Mouse (Mus musculus) CD4-positive, CD25-positive, alpha-beta regulatory T cell, adult 9 weeks (primary cell): ENCODE measurements around the gene Nudt3. TPM values are rescaled to one million over a fixed set of nuclear protein-coding genes. Genes with fewer than 3 reads are reported as not detected.

Source experiments
- polyA plus RNA-seq: library from polyadenylated mRNA; unstranded; fragments of 100-300 nt; shearing (Covaris generic); gene quantifications from one replicate; pipeline ENCODE4 v1.2.1, GENCODE M21; 2017

Nudt3 gene
- 9.5 TPM for polyA plus RNA-seq

DNA sequence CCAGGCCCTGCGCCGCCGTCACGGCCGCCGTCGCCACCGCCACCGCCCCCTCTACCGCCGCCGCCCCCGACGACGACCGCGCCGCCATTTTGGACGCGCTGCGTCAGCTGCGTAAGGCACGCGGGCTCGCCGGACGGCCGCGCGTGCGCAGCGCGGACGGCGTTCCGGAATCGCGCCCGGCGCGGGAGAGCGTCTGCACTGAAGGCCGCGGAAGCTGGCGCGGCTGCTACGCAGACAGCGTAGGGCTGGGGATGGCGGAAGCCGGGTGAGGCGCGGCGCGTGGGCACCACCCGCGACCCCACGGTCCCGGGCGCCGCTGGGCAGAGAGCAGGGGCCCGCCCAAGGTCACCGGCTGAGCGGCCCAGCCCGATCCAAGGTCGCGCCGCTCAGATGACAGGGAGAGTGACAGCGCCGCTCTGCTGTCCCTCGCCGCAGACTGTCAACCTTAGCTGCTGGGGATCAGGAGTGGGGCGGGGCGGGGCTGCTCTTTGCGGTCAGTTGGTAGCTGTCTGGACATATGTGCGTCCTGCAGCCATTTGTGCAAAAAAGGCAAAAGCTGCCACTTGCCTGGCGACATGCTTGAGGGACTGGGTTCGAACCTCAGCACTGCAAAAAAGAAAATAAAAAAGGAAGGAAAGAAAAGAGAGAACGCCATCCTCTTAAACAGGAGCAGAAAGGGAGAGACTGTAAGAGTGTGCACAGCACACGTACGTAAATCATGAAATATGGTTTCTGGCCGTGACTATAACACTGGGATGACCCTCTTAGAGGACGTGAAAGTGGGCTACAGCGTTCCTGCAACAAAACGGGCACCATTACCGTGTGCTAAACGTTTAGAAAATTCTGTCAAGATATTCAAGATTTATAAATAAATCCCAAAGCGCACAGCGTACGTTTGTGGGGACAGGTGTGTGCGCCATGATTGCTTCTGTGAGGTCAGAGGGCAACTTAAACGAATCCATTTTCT, at the start of gene Nudt3:
Gene Nudt3 (minus strand): TSS at position 136 of the 967 bp plus-strand sequence.

DNA sequence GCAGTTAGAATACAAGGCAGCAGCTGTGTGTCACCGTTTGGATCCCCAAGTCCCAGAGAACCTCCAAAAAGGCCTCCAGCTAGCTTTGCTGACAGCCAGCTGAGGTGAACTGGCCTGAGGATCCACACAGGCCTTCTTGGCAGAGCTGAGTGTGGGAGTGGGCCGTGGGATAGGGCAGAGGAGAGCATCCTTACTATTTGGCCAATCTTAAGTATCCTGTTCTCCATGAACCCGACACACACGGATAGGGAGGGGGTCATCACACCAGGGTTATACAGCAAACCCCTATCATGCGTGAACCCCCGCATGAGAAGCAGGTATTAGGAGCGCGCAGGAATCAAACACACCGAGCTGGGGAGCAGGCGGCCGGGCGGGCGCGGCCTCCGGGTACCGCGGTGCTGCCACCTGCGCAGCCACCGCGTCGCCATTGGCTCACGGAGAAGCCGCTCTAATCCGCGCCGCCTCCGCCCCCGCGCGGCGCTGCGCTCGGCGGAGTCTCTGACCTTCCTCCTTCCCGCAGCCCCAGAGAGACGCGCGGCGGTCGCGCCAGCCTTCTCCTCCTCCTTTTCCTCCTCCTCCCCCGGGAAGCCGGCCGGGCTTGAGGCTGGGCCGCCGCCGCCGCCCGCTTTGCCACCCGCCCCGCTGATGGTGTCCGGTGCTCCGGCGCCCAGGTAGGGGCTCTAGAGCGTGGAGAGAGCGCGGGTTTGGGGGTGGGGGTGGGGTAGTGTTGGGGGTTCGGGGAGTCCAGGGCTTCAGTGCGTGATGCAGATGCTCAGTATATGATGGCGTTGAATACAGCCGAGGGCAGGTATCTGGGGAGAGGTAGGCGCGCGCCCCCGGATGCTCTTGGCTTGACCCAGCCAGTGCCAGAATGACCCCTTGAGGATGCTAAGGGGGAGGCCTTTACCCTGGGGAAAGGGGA, 32.1 kb upstream of the Nudt3 start, which contains the start of gene Pacsin1:
Gene Pacsin1 (plus strand): TSS at position 421 of the 922 bp plus-strand sequence.

DNA sequence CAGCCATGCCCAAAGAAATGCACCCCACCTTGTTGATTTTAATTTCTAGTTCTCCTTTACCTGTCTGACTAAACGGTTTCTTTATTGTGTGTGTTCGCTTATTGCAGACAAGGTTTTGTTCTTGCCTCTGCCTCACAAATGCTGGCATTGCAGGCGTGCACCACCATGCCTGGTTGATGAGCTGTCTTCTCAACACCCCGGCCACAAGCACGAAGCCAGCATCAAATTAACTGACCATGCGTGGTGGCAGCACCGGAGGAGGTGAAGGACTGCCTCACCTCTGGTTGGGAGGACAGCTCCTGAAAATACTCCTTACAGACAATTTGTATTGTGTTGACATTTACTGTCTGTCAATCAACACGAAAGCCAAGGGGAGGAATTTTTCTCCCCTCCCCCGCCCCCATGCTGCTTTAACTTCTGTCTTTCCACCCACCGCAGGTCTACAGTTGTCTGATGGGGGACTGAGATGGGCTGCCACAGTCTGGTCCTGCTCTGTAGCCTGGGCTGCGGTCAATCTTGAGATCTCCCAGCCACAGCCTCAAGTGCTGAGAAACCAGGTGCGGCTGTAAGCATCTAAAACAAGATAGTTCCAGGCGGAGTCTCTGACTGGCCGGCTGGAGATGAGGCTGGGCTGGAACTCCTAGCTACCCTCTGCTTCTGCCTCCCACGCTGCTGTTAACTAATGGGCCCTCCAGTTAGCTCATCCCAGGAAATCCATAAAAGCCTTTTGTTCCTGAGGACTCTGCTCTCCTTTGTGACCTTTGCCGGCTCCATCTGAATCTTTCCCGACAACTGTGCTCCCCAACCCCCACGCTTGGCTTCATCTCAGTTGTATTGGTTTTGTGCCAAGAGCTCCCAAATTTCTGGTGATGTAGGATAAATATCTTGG, 13.1 kb upstream of the Nudt3 start, which contains the start of gene Rps10:
Gene Rps10 (minus strand): TSS at position 538 of the 889 bp plus-strand sequence.

DNA sequence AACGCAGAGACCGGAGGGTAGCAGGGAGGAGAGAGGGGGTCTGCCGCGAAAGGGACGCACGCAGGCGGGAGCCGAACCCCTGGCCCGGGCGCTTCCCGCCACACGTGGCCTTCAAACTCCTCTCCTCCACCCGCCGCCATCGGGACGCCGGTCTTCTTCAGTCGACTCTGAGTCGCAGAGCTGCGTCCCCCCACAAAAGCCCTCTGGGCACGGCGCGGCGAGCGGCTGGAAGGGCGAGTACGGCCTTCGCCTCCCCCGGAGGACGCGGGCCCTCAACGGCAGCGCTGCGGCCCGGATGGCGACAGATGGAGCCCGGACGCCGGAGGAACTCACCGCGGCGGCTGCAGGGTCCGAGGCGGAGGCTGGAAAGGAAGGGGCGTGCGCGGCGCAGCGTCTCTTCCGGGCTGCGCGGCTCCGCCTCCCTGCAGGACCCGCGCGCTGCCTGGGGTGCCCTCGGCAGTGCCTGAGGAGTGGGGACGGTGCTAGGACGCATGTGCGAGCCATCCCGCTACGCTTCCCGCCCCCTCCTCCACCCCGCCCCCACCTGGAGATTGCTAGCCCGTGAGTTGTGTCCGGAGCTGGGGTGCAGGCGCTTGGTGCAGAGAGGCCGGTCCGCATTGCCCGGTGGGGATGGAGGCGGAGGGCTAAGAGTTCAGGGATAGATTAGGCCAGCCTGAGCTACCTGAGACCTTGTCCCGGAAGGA, 11.7 kb upstream of the Nudt3 start, which contains the start of gene RPS10-NUDT3:
Gene RPS10-NUDT3 (minus strand): TSS at position 352 of the 704 bp plus-strand sequence.

DNA sequence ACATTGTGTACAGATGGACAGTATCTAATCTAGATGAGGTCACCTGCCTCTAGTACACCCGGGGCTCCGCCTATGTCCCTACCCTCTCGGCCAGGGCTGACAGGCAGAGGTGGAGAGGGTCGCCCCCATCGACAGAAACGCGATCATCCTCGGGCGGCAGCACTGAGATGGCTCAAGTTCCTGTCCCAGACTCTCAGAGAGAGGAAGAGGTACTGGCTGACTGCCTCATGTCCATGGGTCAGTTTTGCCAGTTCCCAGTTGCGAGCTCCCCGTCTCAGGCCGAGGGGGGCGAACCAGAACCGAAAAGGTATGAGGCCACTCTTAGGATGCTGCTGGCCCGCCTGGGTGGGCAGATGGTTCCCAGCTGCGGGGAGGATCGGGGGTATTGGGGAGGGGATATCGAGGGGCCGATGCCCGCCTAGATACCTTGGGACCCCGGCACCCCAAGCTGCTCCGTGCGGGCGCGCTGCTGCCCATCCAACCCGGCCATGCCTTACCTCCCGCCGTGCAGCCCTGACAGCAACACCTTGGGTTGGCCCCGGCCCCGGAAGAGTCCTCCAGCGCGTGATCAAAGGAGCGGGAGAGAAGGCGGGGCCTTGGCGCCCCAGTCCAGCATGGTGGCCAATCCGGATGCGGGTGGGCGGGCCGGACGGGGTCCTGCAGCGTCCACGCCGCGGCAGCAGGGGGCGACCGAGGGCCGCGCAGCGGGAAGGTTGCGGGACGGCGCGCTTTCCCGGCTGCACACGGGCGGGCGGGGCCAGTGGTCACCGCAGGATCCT, 57.9 kb downstream of the Nudt3 start, which contains the start of gene AI413582:
Gene AI413582 (minus strand): TSS at position 594 of the 779 bp plus-strand sequence.

DNA sequence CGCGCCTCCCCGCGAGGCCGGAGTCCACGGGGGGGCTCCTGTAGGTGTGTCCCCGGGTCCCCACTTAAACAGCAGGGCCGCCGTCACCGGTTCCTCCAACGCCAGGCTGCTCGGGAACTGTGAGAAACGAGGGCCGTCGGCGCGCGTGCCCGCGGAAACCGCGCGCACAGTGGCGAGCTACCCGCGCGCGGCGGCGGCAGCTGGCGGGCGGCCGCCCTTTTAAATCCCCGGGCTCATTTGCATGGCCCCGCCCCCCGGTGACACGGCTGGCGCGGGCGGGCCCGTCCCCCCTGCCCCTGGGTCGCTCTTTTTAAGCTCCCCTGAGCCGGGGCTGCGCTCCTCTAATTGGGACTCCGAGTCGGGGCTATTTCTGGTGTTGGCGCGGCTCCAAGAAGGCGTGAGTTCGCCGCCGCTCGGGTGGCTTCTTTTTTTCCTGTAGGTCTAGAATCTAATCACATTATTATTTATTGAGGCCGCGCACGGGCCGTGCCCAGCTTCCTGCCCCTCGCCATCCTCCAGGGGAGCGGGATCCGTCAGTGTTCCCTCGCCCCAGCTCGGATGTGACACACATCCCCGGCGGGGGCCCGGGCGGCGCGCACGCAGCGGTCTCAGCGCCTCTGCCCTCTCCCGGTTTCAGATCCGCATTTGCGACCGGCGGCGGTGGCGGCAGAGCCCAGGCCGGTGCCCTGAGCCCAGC, 66.8 kb downstream of the Nudt3 start, which contains the start of gene Hmga1:
Gene Hmga1 (plus strand): TSS at position 183 of the 697 bp plus-strand sequence.

Other genes with a start within 250 kb of the Nudt3 start
- not detected for gene Grm4, start 102.1 kb downstream of the Nudt3 start, polyA plus RNA-seq
- 88.2 TPM for gene Hmga1, start 67.0 kb downstream of the Nudt3 start, polyA plus RNA-seq
- 201 TPM for gene AI413582, start 57.7 kb downstream of the Nudt3 start, polyA plus RNA-seq
- not detected for gene RPS10-NUDT3, start 11.7 kb upstream of the Nudt3 start, polyA plus RNA-seq
- gene Rps10, start 13.2 kb upstream of the Nudt3 start, polyA plus RNA-seq = 1,649 TPM
- 44.4 TPM for gene Pacsin1, start 32.0 kb upstream of the Nudt3 start, polyA plus RNA-seq
- not detected for gene Spdef, start 105.5 kb upstream of the Nudt3 start, polyA plus RNA-seq
- gene D17Wsu92e, start 197.2 kb upstream of the Nudt3 start, polyA plus RNA-seq = 6.2 TPM
- gene Snrpc, start 214.7 kb upstream of the Nudt3 start, polyA plus RNA-seq = 224 TPM
- gene Uhrf1bp1, start 232.9 kb upstream of the Nudt3 start, polyA plus RNA-seq = 1.0 TPM